Mouse (Mus musculus) hindbrain, embryonic 16.5 days (tissue): ENCODE data around the gene Ngfr. TPM values are rescaled to one million over a fixed set of nuclear protein-coding genes. Genes with fewer than 3 reads are reported as not detected.

ENCODE experiments used
- ATAC-seq: fragments of 200-750 bp; cut with Nextera tagmentation; 2 replicates; pipeline ENCODE4 v1.8.0; 2017; ENCODE audit warnings: moderate TSS enrichment, moderate library complexity
- H3K27ac ChIP-seq: fragments of 300-500 bp; sonication (generic); 2 replicates; pipeline ENCODE4 v1.5.1; 2014; ENCODE audit warnings: low read depth, mild to moderate bottlenecking, control low read depth, low read length, moderate library complexity
- H3K27me3 ChIP-seq: fragments of 300-500 bp; sonication (generic); replicated peaks from 2 replicates; pipeline ENCODE4 v1.6.1; 2014; ENCODE audit warnings: low read length; ENCODE audit not compliant: control insufficient read depth, insufficient read depth
- H3K36me3 ChIP-seq: fragments of 300-500 bp; sonication (generic); 2 replicates; pipeline ENCODE4 v1.6.1; 2014; ENCODE audit warnings: mild to moderate bottlenecking, low read length, moderate library complexity, mixed read lengths; ENCODE audit not compliant: control insufficient read depth, insufficient read depth
- H3K4me1 ChIP-seq: fragments of 300-500 bp; sonication (generic); 2 replicates; pipeline ENCODE4 v1.6.1; 2014; ENCODE audit warnings: low read depth, low read length; ENCODE audit not compliant: control insufficient read depth, insufficient read depth
- H3K4me2 ChIP-seq: fragments of 300-500 bp; sonication (generic); 2 replicates; pipeline ENCODE4 v1.6.1; 2014; ENCODE audit warnings: mild to moderate bottlenecking, low read length, control low read depth, moderate library complexity
- H3K4me3 ChIP-seq: fragments of 300-500 bp; sonication (generic); 2 replicates; pipeline ENCODE4 v1.5.1; 2014; ENCODE audit warnings: mild to moderate bottlenecking, low read length, control low read depth, moderate library complexity
- H3K9ac ChIP-seq: fragments of 300-500 bp; sonication (generic); 2 replicates; pipeline ENCODE4 v1.6.1; 2014; ENCODE audit warnings: low read depth, mild to moderate bottlenecking, control low read depth, low read length, moderate library complexity
- H3K9me3 ChIP-seq: fragments of 300-500 bp; sonication (generic); 2 replicates; pipeline ENCODE4 v1.6.1; 2014; ENCODE audit warnings: mild to moderate bottlenecking, low read length, moderate library complexity; ENCODE audit not compliant: control insufficient read depth
- WGBS: fragments of 180-500 bp; shearing (Covaris S2); extraction: QIAGEN DNeasy Blood & Tissue Kit; methylation state at CpG from one replicate; pipeline ENCODE4 v1.1.7; 2014; 5-methylcytosine and 5-hydroxymethylcytosine counted together
- polyA plus RNA-seq: library from polyadenylated mRNA; unstranded; fragments of >200 nt; fragmentation: Nextera tagmentation; extraction: Ambion mirVana; gene quantifications from 2 replicates; pipeline ENCODE4 v1.2.1, GENCODE M21; 2015

Gene Ngfr
- polyA plus RNA-seq, 1 experiment from 2014 or later, result 41.7 TPM

DNA sequence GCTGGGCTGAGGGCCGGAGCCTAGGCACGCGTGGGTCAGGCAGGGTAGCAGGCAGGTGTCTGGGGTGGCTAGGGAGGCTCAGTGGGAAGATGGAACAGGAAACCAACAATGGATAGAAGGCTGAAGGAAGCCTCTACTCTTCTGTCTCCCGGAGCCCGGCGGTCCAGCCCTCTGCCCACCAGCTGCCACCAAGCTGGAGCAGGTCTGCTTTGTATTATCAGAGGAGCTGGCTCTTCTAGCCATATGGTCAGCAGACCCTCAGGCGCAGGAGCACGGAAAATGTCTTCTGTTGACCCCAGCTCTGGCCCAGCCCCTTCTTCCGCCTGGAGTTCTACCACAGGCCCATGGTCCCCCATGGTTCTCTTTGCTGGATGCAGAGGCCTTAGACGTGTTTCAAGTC, 22.2 kb downstream of the Ngfr start:
- no peak overlapping the region for H3K9ac ChIP-seq
- H3K27ac ChIP-seq, result no peak overlapping the region
- H3K4me2 ChIP-seq, result no peak overlapping the region
- H3K9me3 ChIP-seq, result no peaks in the 10 kb centered on the region
- WGBS, result 83% methylated on average over 10 of the region's 10 CpGs
- no peak for ATAC-seq
- H3K36me3 ChIP-seq, result no peaks in the 10 kb centered on the region
- H3K4me1 ChIP-seq, result no peaks in the 10 kb centered on the region
- no peak overlapping the region for H3K4me3 ChIP-seq
- no peaks in the 10 kb centered on the region for H3K27me3 ChIP-seq

DNA sequence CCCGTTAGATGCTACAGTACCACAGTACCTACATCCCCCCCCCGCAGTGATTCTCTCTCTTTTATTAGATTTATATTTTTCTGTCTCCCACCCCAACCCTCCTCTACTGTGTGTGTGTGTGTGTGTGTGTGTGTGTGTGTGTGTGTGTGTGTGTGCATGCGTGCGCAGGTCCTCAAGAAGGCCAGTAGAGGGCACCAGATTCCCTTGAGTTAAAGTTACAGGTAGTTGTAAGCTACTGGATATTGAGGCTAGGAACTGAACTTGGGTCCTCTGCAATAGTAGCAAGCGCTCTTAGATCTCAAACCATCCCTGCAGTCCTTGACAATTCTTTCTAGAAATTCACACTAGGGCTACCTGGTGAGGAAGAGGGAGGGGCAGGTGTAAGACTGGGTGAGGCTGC, 23.7 kb downstream of the Ngfr start:
- H3K27me3 ChIP-seq, result no peaks in the 10 kb centered on the region
- H3K9ac ChIP-seq, result no peak overlapping the region
- H3K4me2 ChIP-seq, result no peak overlapping the region
- no peak overlapping the region for H3K27ac ChIP-seq
- no peak overlapping the region for H3K4me3 ChIP-seq
- no peaks in the 10 kb centered on the region for H3K9me3 ChIP-seq
- no peaks in the 10 kb centered on the region for H3K4me1 ChIP-seq
- H3K36me3 ChIP-seq, result no peaks in the 10 kb centered on the region
- WGBS, result 95% methylated on average over 5 of the region's 5 CpGs
- ATAC-seq, result no peak

DNA sequence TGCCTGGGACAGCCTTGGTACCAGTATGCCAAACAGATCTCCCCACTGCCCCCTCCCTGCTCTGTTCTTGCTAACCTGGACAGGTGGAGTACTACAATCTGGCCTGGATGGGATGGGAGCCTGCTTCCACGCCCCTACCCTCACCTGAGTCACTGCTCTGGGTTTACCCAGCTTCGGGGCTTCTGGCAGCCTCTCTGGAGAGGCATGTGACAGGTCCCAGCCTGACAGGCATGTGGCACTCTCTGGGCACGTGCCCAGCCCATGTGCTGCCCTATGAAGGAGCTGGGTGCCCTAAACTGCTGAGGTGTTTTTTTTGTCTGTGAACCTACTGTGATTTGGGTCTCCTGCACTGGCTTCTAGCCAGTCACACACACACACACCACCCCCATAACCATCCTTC, 26.8 kb downstream of the Ngfr start:
- 43% methylated on average over 3 of the region's 3 CpGs for WGBS

DNA sequence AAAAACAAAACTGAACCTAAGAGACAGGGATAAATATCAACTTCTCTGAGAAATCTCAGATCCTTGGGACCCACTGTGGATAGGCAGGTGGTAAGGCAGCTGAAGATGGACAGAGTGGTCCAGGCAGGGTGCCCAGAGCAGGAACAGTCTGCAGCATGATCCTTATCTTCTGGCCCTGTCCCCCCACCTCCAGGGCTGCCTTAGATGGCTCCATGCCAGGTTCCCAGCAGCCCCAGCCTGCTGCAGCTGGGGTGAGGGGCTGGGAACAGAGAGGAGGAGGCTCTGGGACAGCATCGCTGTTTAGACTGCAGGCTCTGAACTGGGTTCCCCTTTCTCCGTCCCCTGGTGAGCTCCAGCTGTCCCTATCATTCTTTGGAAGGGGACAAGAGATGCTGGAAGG, 27.8 kb downstream of the Ngfr start:
- 48% methylated on average over 2 of the region's 2 CpGs for WGBS
- Histone ChIP-seq H3K4me3 (no peak overlapping the region), H3K27ac (no peak overlapping the region), H3K9me3 (no peaks in the 10 kb centered on the region), H3K9ac (no peak overlapping the region), H3K4me2 (no peak overlapping the region), H3K36me3 (no peaks in the 10 kb centered on the region), H3K27me3 (no peaks in the 10 kb centered on the region), H3K4me1 (no peaks in the 10 kb centered on the region)
- peak; percentile 45; the same call in 1 of the 2 replicates for ATAC-seq

More for the DNA sequence above, 26.8 kb downstream of the Ngfr start:
- Histone ChIP-seq H3K4me1 (no peaks in the 10 kb centered on the region), H3K27me3 (no peaks in the 10 kb centered on the region), H3K4me2 (no peak overlapping the region), H3K9ac (no peak overlapping the region), H3K27ac (no peak overlapping the region), H3K9me3 (no peaks in the 10 kb centered on the region), H3K4me3 (no peak overlapping the region), H3K36me3 (no peaks in the 10 kb centered on the region)
- ATAC-seq, result no peak

DNA sequence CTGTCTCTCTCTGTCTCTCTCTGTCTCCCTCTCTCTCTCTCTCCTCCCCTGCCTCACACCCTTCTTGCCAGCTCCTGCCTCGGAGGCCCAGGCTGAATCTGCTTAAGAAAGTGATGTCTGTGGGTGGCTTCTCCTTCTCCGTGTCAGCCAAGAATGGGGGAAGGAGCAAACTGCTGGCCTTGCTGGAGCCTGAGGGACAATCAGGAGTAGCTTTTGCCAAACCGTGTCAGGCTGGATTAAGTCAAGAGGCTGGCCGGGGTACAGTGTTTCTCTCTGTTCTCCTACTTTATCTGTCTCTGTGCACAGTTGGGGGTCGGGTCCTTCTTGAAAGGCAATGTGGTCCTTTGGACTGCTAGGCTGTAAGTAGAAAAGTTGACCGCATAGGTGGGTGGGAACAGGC, 29.8 kb downstream of the Ngfr start:
- no peaks in the 10 kb centered on the region for H3K27me3 ChIP-seq
- 27% methylated on average over 6 of the region's 6 CpGs for WGBS
- no peak overlapping the region for H3K27ac ChIP-seq
- H3K9ac ChIP-seq, result no peak overlapping the region
- H3K4me3 ChIP-seq, result no peak overlapping the region
- H3K4me1 ChIP-seq, result no peaks in the 10 kb centered on the region
- ATAC-seq, result no peak; the same call in 1 of the 2 replicates
- H3K4me2 ChIP-seq, result no peak overlapping the region
- no peaks in the 10 kb centered on the region for H3K36me3 ChIP-seq
- H3K9me3 ChIP-seq, result no peaks in the 10 kb centered on the region

DNA sequence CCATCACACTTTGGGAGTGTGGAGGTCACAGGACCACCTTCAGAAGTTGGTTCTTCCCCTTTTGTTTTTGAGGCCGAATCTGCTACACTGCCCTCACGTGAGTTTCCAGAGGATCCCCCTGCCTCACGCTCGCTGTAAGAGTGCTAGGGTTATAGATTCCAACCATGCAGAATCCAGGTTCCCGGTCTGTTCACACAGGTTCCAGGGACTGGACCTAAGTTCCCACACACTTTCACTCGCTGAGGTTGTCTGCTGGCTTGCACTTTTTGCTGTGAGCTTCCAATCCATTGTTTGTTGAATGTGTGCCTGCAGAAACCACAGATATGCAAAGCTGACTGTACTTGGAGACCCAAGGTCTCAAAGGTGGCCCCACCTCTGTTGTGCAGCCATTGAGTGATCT, 30.5 kb downstream of the Ngfr start:
- H3K27ac ChIP-seq, result no peak overlapping the region
- no peak overlapping the region for H3K4me3 ChIP-seq
- H3K9ac ChIP-seq, result no peak overlapping the region
- no peaks in the 10 kb centered on the region for H3K27me3 ChIP-seq
- H3K4me1 ChIP-seq, result no peaks in the 10 kb centered on the region
- H3K36me3 ChIP-seq, result no peaks in the 10 kb centered on the region
- 79% methylated on average over 6 of the region's 6 CpGs for WGBS
- H3K4me2 ChIP-seq, result no peak overlapping the region
- ATAC-seq, result no peak
- H3K9me3 ChIP-seq, result no peaks in the 10 kb centered on the region

DNA sequence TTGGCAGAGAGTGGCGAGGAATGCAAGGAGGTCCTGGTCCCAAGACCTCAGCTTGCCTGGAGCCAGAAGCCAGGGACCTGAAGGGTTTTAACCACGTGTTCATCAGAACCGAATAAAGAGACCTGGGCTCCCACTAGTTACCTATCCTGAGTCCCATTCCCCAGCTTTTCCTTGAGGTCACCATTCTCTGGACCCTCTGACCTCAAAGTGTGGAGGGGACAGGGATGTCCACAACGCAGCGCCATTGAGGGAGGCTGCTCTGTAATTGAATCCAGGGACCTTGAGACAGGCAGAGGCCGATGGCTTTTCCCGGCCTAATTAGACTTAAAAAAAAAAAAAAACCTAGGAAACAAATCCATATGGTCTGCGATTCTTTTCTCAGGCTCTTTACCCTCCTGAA, 32.3 kb downstream of the Ngfr start:
- no peaks in the 10 kb centered on the region for H3K4me1 ChIP-seq
- no peak for ATAC-seq
- H3K9ac ChIP-seq, result no peak overlapping the region
- no peak overlapping the region for H3K4me2 ChIP-seq
- 60% methylated on average over 8 of the region's 8 CpGs for WGBS
- peaks cover 2% of the 10 kb centered on the region; the same call in 1 of the 2 replicates for H3K9me3 ChIP-seq
- no peak overlapping the region for H3K4me3 ChIP-seq
- no peak overlapping the region for H3K27ac ChIP-seq
- H3K36me3 ChIP-seq, result no peaks in the 10 kb centered on the region
- H3K27me3 ChIP-seq, result no peaks in the 10 kb centered on the region

DNA sequence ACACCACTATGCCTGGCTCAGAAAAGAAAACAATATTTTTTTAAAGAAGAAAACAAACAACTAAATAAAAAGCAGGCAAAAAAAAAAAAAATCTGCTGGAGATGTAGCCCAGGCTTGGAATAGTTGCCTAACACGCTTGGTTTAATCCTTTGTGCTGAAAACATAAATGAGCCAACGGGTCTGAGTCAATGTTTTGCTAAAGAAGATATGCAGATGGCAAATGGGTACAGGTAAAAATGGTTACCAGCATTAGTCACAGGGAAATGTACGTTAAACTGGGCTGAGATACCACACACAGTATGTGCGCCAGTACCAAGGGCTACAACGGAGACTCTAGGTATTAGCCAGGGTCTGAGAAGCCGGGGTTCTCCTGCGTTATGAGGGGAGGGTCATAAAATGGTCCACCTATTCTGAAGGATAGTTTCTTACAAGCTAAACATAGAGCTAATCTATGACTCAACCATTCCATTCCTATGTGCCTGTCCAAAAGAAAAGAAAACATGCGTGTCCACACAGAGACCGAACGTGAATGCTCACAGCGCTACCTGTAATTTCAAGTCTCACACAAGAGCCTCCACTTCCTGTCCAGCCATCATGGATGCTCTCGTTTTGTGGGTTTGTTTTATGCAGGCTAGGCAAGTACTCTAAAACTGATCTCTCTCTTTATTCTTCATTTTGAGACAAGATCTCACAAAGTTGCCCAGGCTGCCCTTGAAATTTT, 37.1 kb downstream of the Ngfr start:
- Histone ChIP-seq H3K27me3 (no peaks in the 10 kb centered on the region), H3K9ac (no peak overlapping the region), H3K27ac (no peak overlapping the region), H3K4me3 (no peak overlapping the region), H3K4me1 (no peaks in the 10 kb centered on the region), H3K36me3 (no peaks in the 10 kb centered on the region), H3K9me3 (peaks cover 2% of the 10 kb centered on the region; the same call in 1 of the 2 replicates), H3K4me2 (no peak overlapping the region)
- WGBS, result 88% methylated on average over 12 of the region's 12 CpGs
- no peak for ATAC-seq

DNA sequence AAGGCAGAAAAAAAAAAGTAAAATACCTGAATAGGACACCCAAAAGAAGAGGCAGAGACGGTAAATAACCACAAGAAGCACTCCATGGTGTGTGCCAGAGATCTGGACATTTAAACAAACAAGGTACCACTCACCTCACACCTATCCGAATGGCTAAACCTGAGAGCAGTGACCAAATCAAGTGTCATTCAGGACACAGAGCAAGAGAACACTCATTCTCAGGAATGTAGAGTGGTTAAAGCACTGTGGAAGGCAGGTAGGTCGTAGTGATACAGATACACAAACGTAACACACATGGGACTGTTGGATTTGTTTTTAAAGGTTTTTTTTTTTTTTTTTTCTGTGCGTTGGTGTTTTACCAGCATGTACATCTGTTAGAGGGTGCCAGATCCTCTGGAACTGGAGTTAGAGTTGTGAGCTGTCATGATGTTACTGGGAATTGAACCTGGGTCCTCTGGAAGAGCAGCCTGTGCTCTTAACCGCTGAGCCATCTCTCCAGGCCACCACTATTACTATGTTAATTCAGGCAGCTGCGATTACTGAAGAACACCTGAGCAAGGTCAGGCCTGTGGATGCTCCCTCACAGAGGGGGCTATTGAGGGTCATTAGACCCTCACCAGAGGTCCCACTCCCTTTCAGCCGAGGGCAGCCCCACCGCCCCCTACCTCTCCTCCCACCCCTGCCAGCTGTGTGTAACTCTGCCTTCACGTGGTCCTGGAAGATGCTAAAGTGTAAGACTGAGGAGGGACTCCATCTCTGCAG, 41.3 kb downstream of the Ngfr start:
- no peak overlapping the region for H3K9ac ChIP-seq
- no peaks in the 10 kb centered on the region for H3K9me3 ChIP-seq
- H3K4me2 ChIP-seq, result no peak overlapping the region
- no peaks in the 10 kb centered on the region for H3K4me1 ChIP-seq
- no peaks in the 10 kb centered on the region for H3K27me3 ChIP-seq
- WGBS, result 73% methylated on average over 10 of the region's 10 CpGs
- no peak for ATAC-seq
- no peak overlapping the region for H3K27ac ChIP-seq
- H3K4me3 ChIP-seq, result no peak overlapping the region
- H3K36me3 ChIP-seq, result no peaks in the 10 kb centered on the region
